Mouse (Mus musculus): ENCODE results near the gene Sec22a. TPM values are rescaled to one million over a fixed set of nuclear protein-coding genes. Genes with fewer than 3 reads are reported as not detected.

Gene Sec22a
- polyA plus RNA-seq, 1 experiment from 2014 or later: 43.6 TPM

- H3K4me2 ChIP-seq: no peak overlapping the region
- peaks cover 35% of the 10 kb centered on the region for H3K36me3 ChIP-seq
- no peaks in the 10 kb centered on the region for H3K9me3 ChIP-seq
- no peak overlapping the region for H3K4me3 ChIP-seq
- no peak overlapping the region for H3K27ac ChIP-seq
- WGBS: 95% methylated on average over 6 of the region's 6 CpGs
- no peak for ATAC-seq (ENCODE audit: low FRiP score)
- peaks cover 10% of the 10 kb centered on the region for H3K4me1 ChIP-seq (replicated peaks)
- H3K9ac ChIP-seq: no peak overlapping the region
- H3K27me3 ChIP-seq: no peaks in the 10 kb centered on the region
Observed at GRCm38 (mm10) chr16:35308486-35309143, 55.1 kb downstream of the Sec22a start.

- H3K27me3 ChIP-seq: no peaks in the 10 kb centered on the region
- H3K4me2 ChIP-seq: no peak overlapping the region
- ATAC-seq (ENCODE audit: low FRiP score): no peak
- 90% methylated on average over 6 of the region's 6 CpGs for WGBS
- no peak overlapping the region for H3K27ac ChIP-seq
- peaks cover 37% of the 10 kb centered on the region for H3K36me3 ChIP-seq
- peaks cover 10% of the 10 kb centered on the region for H3K4me1 ChIP-seq (replicated peaks)
- no peaks in the 10 kb centered on the region for H3K9me3 ChIP-seq
- no peak overlapping the region for H3K4me3 ChIP-seq
- no peak overlapping the region for H3K9ac ChIP-seq
Observed at GRCm38 (mm10) chr16:35308016-35308415, 55.7 kb downstream of the Sec22a start.

DNA sequence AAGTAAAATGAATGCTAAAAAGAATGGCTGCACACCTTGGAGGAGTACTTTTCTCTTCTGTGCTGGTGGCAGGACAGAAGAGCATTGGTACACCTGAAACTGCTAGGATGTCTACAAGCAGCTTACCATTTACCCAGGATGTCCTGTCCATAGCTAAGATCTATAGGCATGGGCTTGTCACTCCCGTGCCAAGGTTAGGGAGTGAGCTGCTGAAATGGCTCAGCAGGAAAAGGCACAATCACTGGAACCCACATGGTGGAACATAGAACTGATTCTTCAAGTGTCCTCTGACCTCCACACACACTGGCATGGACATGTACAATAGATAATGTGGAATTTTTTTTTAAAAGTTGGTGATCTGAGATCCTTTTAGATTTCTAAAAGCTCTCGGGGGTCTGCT, 56.4 kb downstream of the Sec22a start:
- ATAC-seq (ENCODE audit: low FRiP score): no peak
- no peaks in the 10 kb centered on the region for H3K27me3 ChIP-seq
- H3K27ac ChIP-seq: no peak overlapping the region
- H3K4me2 ChIP-seq: no peak overlapping the region
- no peaks in the 10 kb centered on the region for H3K9me3 ChIP-seq
- 89% methylated on average over 2 of the region's 2 CpGs for WGBS
- H3K4me3 ChIP-seq: no peak overlapping the region
- peaks cover 41% of the 10 kb centered on the region for H3K36me3 ChIP-seq
- H3K4me1 ChIP-seq (replicated peaks): peaks cover 10% of the 10 kb centered on the region
- no peak overlapping the region for H3K9ac ChIP-seq

- no peak for ATAC-seq (ENCODE audit: low FRiP score)
- Histone ChIP-seq H3K27me3 (no peaks in the 10 kb centered on the region), H3K9me3 (no peaks in the 10 kb centered on the region), H3K27ac (no peak overlapping the region), H3K4me2 (no peak overlapping the region), H3K4me1 (replicated peaks) (peaks cover 4% of the 10 kb centered on the region), H3K4me3 (no peak overlapping the region), H3K9ac (no peak overlapping the region), H3K36me3 (peaks cover 48% of the 10 kb centered on the region)
- 85% methylated on average over 2 of the region's 2 CpGs for WGBS
Observed at GRCm38 (mm10) chr16:35306631-35307030, 57.1 kb downstream of the Sec22a start.

GRCm38 (mm10) chr16:35305226-35305625, 58.5 kb downstream of the Sec22a start:
- Histone ChIP-seq H3K9ac (no peak overlapping the region), H3K4me3 (no peak overlapping the region), H3K4me2 (no peak overlapping the region), H3K4me1 (replicated peaks) (no peaks in the 10 kb centered on the region), H3K27ac (no peak overlapping the region), H3K27me3 (no peaks in the 10 kb centered on the region), H3K9me3 (no peaks in the 10 kb centered on the region), H3K36me3 (peaks cover 50% of the 10 kb centered on the region)
- no peak for ATAC-seq (ENCODE audit: low FRiP score)
- 94% methylated on average over 7 of the region's 7 CpGs for WGBS

GRCm38 (mm10) chr16:35304416-35304815, 59.3 kb downstream of the Sec22a start:
- H3K27ac ChIP-seq: no peak overlapping the region
- H3K36me3 ChIP-seq: peaks cover 57% of the 10 kb centered on the region
- WGBS: 97% methylated on average over 5 of the region's 5 CpGs
- no peaks in the 10 kb centered on the region for H3K27me3 ChIP-seq
- no peak overlapping the region for H3K4me3 ChIP-seq
- no peak overlapping the region for H3K4me2 ChIP-seq
- H3K9ac ChIP-seq: no peak overlapping the region
- no peaks in the 10 kb centered on the region for H3K4me1 ChIP-seq (replicated peaks)
- no peak for ATAC-seq (ENCODE audit: low FRiP score)
- no peaks in the 10 kb centered on the region for H3K9me3 ChIP-seq

GRCm38 (mm10) chr16:35303721-35304120, 60.0 kb downstream of the Sec22a start:
- Histone ChIP-seq H3K4me3 (no peak overlapping the region), H3K27ac (no peak overlapping the region), H3K36me3 (peaks cover 64% of the 10 kb centered on the region), H3K9ac (no peak overlapping the region), H3K27me3 (no peaks in the 10 kb centered on the region), H3K4me2 (no peak overlapping the region), H3K9me3 (no peaks in the 10 kb centered on the region), H3K4me1 (replicated peaks) (no peaks in the 10 kb centered on the region)
- no peak for ATAC-seq (ENCODE audit: low FRiP score)
- WGBS: 93% methylated on average over 6 of the region's 6 CpGs

GRCm38 (mm10) chr16:35302441-35303280, 61.1 kb downstream of the Sec22a start:
- Histone ChIP-seq H3K4me2 (no peak overlapping the region), H3K4me1 (replicated peaks) (no peaks in the 10 kb centered on the region), H3K9ac (no peak overlapping the region), H3K9me3 (no peaks in the 10 kb centered on the region), H3K27ac (no peak overlapping the region), H3K4me3 (no peak overlapping the region), H3K36me3 (peaks cover 73% of the 10 kb centered on the region), H3K27me3 (no peaks in the 10 kb centered on the region)
- no peak for ATAC-seq (ENCODE audit: low FRiP score)
- 52% methylated on average over 7 of the region's 7 CpGs for WGBS

- Histone ChIP-seq H3K9ac (no peak overlapping the region), H3K36me3 (peaks cover 68% of the 10 kb centered on the region), H3K27me3 (no peaks in the 10 kb centered on the region), H3K4me2 (no peak overlapping the region), H3K4me3 (no peak overlapping the region), H3K4me1 (replicated peaks) (0 out of 2 replicates have a peak, but pooled peaks cover 2% of the 10 kb centered on the region), H3K27ac (no peak overlapping the region), H3K9me3 (no peaks in the 10 kb centered on the region)
- WGBS: 93% methylated on average over 6 of the region's 6 CpGs
- no peak for ATAC-seq (ENCODE audit: low FRiP score)
Observed at GRCm38 (mm10) chr16:35300156-35300555, 63.6 kb downstream of the Sec22a start.

DNA sequence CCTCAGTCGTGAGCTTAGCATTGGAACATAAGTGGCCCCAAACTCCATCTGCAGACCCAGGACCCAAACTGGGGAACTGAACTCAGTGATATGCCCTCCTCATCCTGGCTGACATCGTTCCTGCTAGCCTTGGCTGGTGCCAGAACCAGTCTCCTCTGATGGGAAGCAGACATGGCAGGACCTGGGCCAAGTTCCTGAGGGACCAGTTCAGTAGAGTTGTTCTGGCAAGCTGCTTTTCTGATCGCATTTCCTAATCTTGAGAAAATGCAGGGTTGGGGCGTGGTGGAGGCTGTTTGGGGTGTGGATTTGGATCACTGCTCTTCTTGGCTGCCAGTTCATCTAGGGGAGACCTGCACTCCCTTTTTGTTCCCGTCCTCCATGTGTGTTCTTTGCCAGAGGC, 65.9 kb downstream of the Sec22a start:
- Histone ChIP-seq H3K36me3 (peaks cover 69% of the 10 kb centered on the region), H3K27me3 (no peaks in the 10 kb centered on the region), H3K4me2 (no peak overlapping the region), H3K9me3 (no peaks in the 10 kb centered on the region), H3K4me1 (replicated peaks) (0 out of 2 replicates have a peak, but pooled peaks cover 2% of the 10 kb centered on the region), H3K9ac (no peak overlapping the region), H3K4me3 (no peak overlapping the region), H3K27ac (no peak overlapping the region)
- whole genome bisulfite sequencing: 88% methylated on average over 5 of the region's 5 CpGs
- no peak for ATAC-seq (ENCODE audit: low FRiP score)

DNA sequence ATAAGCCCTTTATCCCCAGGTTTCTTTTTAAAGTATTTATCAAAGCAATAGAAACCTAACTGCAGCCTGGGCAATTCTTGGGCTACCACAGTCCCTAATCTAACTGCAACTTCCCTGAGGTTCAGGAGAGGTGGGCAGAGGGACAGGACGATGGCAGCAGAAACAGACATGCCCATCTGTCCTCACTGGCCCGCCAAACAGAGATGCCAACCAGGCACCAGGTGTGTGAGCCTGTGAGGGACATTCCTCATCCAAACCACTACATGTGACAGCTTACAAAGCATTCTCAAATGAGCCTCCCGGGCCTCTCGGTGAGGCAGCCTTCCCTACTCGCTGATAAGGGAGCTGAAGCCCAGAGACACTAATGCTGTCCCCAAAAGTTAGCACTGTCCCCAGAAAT, 76.5 kb downstream of the Sec22a start:
- Histone ChIP-seq H3K9ac (no peak overlapping the region), H3K27me3 (no peaks in the 10 kb centered on the region), H3K27ac (no peak overlapping the region), H3K36me3 (peaks cover 75% of the 10 kb centered on the region), H3K4me1 (replicated peaks) (peaks cover 3% of the 10 kb centered on the region; the same call in 1 of the 2 replicates), H3K9me3 (no peaks in the 10 kb centered on the region), H3K4me3 (no peak overlapping the region), H3K4me2 (no peak overlapping the region)
- 88% methylated on average over 5 of the region's 5 CpGs for WGBS
- ATAC-seq (ENCODE audit: low FRiP score): no peak

DNA sequence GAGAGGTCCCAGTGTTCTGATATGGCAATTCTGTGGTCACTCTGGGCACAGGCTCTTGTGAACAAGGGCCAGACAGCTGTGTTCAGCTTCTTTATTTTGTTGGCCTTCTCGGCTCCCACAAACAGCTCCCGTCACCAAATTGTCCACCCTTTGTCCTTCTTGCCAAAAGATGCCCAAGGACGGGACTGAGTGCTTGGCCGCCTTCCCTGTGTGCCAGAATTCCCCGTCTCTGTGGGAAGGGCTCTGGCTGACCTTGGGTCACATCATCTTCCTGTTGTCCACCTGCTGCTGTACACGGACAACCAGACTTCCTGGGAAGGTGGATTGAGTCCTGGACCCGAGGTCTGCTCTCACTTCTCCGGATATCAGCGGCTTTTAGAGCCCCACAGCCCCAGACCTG, 77.9 kb downstream of the Sec22a start:
- no peak overlapping the region for H3K4me3 ChIP-seq
- peaks cover 3% of the 10 kb centered on the region; the same call in 1 of the 2 replicates for H3K4me1 ChIP-seq (replicated peaks)
- 82% methylated on average over 9 of the region's 9 CpGs for WGBS
- H3K27ac ChIP-seq: no peak overlapping the region
- H3K4me2 ChIP-seq: no peak overlapping the region
- no peaks in the 10 kb centered on the region for H3K9me3 ChIP-seq
- H3K27me3 ChIP-seq: no peaks in the 10 kb centered on the region
- no peak overlapping the region for H3K9ac ChIP-seq
- H3K36me3 ChIP-seq: peaks cover 72% of the 10 kb centered on the region
- ATAC-seq (ENCODE audit: low FRiP score): no peak

DNA sequence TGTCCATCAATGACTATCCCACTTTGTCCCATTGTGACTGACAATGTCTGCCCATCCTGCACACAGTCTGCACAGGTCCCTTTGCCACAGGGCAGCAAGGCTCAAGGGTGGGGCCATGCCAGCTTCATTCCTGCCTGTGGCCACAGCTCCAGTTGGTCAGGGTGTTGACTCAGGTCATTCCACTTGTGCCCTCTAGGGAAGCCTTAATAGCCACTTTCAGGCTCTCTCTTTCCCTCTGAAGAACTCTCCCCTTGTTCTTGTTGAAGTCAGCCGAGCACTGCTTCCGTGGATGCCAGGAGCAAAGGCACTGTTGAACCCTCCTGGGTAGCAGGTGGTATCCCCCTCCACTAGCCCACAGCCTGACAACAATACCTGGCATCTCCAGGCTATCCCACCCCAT, 81.3 kb downstream of the Sec22a start:
- no peak overlapping the region for H3K4me3 ChIP-seq
- WGBS: 84% methylated on average over 2 of the region's 2 CpGs
- no peak overlapping the region for H3K4me2 ChIP-seq
- no peak overlapping the region for H3K27ac ChIP-seq
- H3K9ac ChIP-seq: no peak overlapping the region
- no peaks in the 10 kb centered on the region for H3K9me3 ChIP-seq
- ATAC-seq (ENCODE audit: low FRiP score): no peak
- H3K4me1 ChIP-seq (replicated peaks): peaks cover 8% of the 10 kb centered on the region
- H3K27me3 ChIP-seq: no peaks in the 10 kb centered on the region
- H3K36me3 ChIP-seq: peaks cover 66% of the 10 kb centered on the region

Measured in hindbrain, embryonic 13.5 days (tissue).